Mouse (Mus musculus): Measurements from ENCODE around the gene Fgfbp3. TPM values are rescaled to one million over a fixed set of nuclear protein-coding genes. Genes with fewer than 3 reads are reported as not detected.

Gene Fgfbp3
- polyA plus RNA-seq, 1 experiment from 2014 or later = 5.5 TPM

DNA sequence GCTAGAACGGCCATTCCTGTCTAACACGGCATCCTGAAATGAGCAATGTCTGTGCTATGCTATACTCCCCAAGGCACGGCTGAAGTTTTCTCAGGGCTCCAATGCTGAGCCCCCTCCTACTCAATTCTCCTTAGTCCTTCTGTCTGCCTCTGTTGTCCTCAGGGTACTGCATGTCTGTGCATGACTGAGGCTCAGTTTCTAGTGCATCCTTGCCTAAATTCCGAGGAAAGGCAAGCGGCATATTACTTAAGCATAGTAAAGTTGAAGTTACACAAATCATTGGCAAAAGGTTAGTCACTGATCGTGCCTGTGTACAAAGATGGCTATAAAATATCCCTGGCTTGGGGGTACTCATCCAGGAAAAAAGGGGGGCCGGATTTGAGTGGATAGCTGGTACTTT lies 6.4 kb downstream of the Fgfbp3 start:
- Histone ChIP-seq H3K4me1 (ENCODE audit: insufficient read depth) (no peaks in the 10 kb centered on the region), H3K27me3 (ENCODE audit: insufficient read depth, low read length) (no peaks in the 10 kb centered on the region), H3K4me3 (ENCODE audit: low read depth, low read length) (no peak overlapping the region), H3K36me3 (ENCODE audit: insufficient read depth) (no peaks in the 10 kb centered on the region), H3K4me2 (no peak overlapping the region), H3K9ac (no peak overlapping the region), H3K27ac (ENCODE audit: low read depth) (no peak overlapping the region), H3K9me3 (ENCODE audit: low read depth, low read length) (no peaks in the 10 kb centered on the region)
- 76% methylated on average over 7 of the region's 7 CpGs for WGBS
- TF ChIP-seq CTCF (IDR thresholded peaks at IDR 0.05; ENCODE audit: low read depth) = no peak
- DNase-seq (no peak), ATAC-seq (ENCODE audit: insufficient read depth) (no peak)

DNA sequence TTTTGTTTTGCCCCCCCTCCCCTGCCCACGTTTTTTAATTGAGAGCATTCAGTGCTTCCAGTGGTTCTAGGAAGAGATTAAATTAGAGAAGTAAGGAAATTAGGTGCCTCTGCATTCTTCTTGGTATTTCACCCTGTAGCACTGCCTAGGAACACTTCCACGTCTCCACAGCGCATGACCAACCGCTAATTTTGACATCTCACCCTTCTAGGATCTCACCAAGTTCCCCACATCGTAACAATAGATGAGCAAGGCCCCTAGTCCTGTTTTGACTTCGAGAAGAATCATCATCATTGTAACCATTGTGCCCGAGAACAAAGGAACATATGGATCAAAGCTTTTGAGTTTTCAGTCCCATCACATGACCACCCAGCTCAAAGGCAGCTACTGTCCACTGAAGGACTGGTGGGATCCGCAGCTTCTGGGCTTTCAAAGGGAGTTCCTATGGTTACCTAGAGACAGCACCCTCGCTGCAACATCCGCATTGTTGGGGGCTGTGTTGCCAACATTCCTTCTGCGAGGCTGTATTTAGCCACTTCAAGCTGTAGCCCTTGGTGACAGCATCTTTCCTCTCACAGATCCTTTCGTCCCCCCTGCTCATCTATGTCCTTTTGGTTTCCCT lies 8.9 kb downstream of the Fgfbp3 start:
- no peak for TF ChIP-seq CTCF (IDR thresholded peaks at IDR 0.05; ENCODE audit: low read depth)
- H3K27me3 ChIP-seq (ENCODE audit: insufficient read depth, low read length) = no peaks in the 10 kb centered on the region
- 44% methylated on average over 12 of the region's 12 CpGs for WGBS
- no peak overlapping the region for H3K4me3 ChIP-seq (ENCODE audit: low read depth, low read length)
- no peak for DNase-seq
- no peak for ATAC-seq (ENCODE audit: insufficient read depth)
- no peak overlapping the region for H3K4me2 ChIP-seq
- H3K36me3 ChIP-seq (ENCODE audit: insufficient read depth) = no peaks in the 10 kb centered on the region
- no peaks in the 10 kb centered on the region for H3K9me3 ChIP-seq (ENCODE audit: low read depth, low read length)
- no peaks in the 10 kb centered on the region for H3K4me1 ChIP-seq (ENCODE audit: insufficient read depth)
- no peak overlapping the region for H3K9ac ChIP-seq
- H3K27ac ChIP-seq (ENCODE audit: low read depth) = no peak overlapping the region

DNA sequence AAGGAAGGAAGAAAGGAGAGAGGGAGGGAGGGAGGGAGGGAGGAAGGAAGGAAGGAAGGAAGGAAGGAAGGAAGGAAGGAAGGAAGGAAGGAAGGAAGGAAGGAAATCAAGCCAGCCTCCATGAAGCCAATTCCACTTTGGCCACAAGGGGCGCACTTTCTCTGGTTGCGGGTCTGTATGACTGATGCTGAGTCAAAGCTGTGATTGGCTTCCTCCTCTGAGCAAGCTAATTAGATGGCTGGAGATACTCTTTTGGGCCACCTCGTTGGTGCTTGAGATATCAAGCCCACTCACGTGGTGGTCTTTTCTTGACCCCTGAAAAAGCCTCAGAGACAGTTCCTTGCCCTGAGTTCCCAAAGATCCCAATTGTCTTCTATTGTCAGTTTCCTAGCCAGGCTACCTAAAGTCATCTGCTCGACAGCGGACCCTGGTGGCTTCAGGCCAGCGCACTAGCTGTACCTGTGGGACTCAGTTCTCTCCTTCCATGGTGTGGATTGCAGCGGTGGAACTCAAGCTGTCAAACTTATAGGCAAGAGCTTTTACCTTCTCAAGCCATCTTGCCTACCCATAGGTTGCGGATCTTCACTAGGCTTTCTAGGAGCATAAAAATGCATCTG lies 9.6 kb downstream of the Fgfbp3 start:
- Histone ChIP-seq H3K4me1 (ENCODE audit: insufficient read depth) (no peaks in the 10 kb centered on the region), H3K27ac (ENCODE audit: low read depth) (no peak overlapping the region), H3K4me3 (ENCODE audit: low read depth, low read length) (no peak overlapping the region), H3K9ac (no peak overlapping the region), H3K9me3 (ENCODE audit: low read depth, low read length) (no peaks in the 10 kb centered on the region), H3K36me3 (ENCODE audit: insufficient read depth) (no peaks in the 10 kb centered on the region), H3K4me2 (no peak overlapping the region), H3K27me3 (ENCODE audit: insufficient read depth, low read length) (no peaks in the 10 kb centered on the region)
- peak; percentile 76 for TF ChIP-seq CTCF (IDR thresholded peaks at IDR 0.05; ENCODE audit: low read depth)
- DNase-seq = peak; percentile 83
- WGBS = 18% methylated on average over 9 of the region's 9 CpGs
- no peak for ATAC-seq (ENCODE audit: insufficient read depth)

DNA sequence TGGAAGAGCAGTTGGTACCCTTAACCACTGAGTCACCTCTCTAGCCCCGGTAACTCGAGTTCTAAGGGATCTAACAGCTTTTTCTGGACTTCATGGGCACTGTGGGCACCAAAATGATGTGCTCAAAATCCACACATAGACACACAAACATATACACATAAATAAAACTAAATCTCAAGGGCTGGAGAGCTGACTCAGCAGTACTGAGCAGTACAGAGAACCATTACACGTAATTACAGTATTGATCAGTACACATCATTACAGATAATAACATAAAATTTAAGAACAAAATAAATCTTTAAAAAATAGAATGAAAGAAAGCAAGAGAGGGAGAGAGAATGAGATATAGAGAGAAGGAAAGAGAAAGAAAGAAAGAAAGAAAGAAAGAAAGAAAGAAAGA lies 10.3 kb downstream of the Fgfbp3 start:
- no peak for DNase-seq
- Histone ChIP-seq H3K27ac (ENCODE audit: low read depth) (no peak overlapping the region), H3K9me3 (ENCODE audit: low read depth, low read length) (no peaks in the 10 kb centered on the region), H3K36me3 (ENCODE audit: insufficient read depth) (no peaks in the 10 kb centered on the region), H3K4me3 (ENCODE audit: low read depth, low read length) (no peak overlapping the region), H3K4me1 (ENCODE audit: insufficient read depth) (no peaks in the 10 kb centered on the region), H3K27me3 (ENCODE audit: insufficient read depth, low read length) (no peaks in the 10 kb centered on the region), H3K4me2 (no peak overlapping the region), H3K9ac (no peak overlapping the region)
- no peak for ATAC-seq (ENCODE audit: insufficient read depth)
- no peak for TF ChIP-seq CTCF (IDR thresholded peaks at IDR 0.05; ENCODE audit: low read depth)
- WGBS = 77% methylated on average over 3 of the region's 3 CpGs

DNA sequence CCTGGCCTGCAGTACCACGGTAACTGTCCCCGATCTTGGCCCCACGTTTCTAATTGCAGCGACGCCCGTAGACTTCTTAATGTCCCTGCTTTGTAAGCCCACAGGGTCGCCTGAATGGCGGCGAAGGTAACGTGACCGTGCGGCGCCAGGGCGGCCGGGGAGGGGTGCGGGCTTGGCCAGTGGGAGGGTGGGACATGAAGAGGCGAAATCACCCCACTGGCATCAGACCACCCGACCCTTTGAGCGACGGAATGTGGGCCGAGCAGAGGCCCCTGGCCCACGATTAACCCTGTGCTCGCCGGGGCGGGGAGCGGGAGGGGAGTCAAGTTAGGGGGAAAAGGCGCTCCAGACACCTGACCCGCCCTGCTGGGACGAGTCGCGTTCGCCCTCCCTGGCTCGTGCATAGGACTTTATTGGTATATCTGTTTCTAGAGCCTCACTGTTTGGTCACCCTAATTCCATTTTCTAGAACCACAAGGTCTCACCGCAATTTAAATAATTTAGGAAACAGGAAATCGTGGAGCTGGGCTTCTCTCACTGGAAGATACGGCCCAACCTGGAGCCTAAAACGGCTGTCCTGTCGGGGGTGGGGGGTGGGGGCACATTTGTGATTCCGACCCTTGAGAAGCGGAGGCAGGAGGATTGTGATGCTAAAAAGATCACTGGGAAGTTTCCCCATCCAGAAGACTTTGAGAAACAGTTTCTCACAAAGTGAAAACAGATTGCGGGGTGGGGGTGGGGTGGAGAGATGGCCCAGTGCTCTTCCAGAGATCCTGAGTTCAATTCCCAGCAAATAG lies 15.0 kb downstream of the Fgfbp3 start:
- H3K4me2 ChIP-seq = peak overlapping the region; percentile 93
- DNase-seq = peak; percentile 62
- no peak for TF ChIP-seq CTCF (IDR thresholded peaks at IDR 0.05; ENCODE audit: low read depth)
- WGBS = 2% methylated on average over 41 of the region's 41 CpGs
- H3K9me3 ChIP-seq (ENCODE audit: low read depth, low read length) = no peaks in the 10 kb centered on the region
- ATAC-seq (ENCODE audit: insufficient read depth) = peak; percentile 85; the same call in 1 of the 2 replicates
- H3K4me1 ChIP-seq (ENCODE audit: insufficient read depth) = no peaks in the 10 kb centered on the region
- no peaks in the 10 kb centered on the region for H3K36me3 ChIP-seq (ENCODE audit: insufficient read depth)
- peak overlapping the region; percentile 71 for H3K9ac ChIP-seq
- peak overlapping the region; percentile 58; the same call in 1 of the 2 replicates for H3K27ac ChIP-seq (ENCODE audit: low read depth)
- no peaks in the 10 kb centered on the region for H3K27me3 ChIP-seq (ENCODE audit: insufficient read depth, low read length)
- H3K4me3 ChIP-seq (ENCODE audit: low read depth, low read length) = peak overlapping the region; percentile 59

DNA sequence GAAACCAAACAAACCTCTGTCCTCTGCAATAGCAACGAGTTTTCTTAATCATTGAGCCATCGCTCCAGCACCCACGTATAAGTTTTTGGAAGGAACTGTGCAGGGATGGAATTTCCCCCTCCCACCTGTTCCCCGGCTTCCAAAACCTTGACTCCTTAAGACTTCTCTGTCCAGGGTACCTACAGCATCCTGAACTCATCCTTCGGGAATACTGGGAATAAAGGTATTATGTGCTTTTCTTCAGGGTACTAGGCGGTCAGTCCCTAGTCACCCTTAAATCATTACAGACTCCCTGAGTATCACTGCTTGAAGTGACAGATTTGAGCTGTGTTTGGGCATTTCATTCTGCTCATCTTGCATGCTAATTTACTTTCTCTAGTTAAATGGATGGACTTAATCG lies 16.0 kb downstream of the Fgfbp3 start:
- Histone ChIP-seq H3K9ac (no peak overlapping the region), H3K4me3 (ENCODE audit: low read depth, low read length) (no peak overlapping the region; the same call in 1 of the 2 replicates)

DNA sequence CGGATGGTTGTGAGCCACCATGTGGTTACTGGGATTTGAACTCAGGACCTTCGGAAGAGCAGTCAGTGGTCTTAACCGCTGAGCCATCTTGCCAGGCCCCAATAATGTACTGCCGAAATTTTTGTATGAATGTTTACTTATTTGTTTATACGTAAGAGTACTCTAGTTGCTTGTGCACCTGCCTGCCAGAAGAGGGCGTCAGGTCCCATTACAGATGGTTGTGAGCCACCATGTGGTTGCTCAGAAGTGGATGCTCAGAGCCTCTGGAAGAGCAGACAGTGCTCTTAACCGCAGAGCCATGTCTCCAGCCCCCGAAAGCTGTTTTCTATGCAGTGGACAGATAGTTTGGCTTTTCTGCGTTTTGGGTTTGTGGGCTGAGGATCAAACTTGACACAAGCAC lies 21.6 kb downstream of the Fgfbp3 start:
- H3K4me2 ChIP-seq = no peak overlapping the region
- peak; percentile 67 for TF ChIP-seq CTCF (IDR thresholded peaks at IDR 0.05; ENCODE audit: low read depth)
- 52% methylated on average over 9 of the region's 9 CpGs for WGBS
- no peak for ATAC-seq (ENCODE audit: insufficient read depth)
- peaks cover 20% of the 10 kb centered on the region for H3K36me3 ChIP-seq (ENCODE audit: insufficient read depth)
- no peak overlapping the region for H3K27ac ChIP-seq (ENCODE audit: low read depth)
- no peak overlapping the region for H3K9ac ChIP-seq
- no peaks in the 10 kb centered on the region for H3K4me1 ChIP-seq (ENCODE audit: insufficient read depth)
- DNase-seq = peak; percentile 68
- H3K9me3 ChIP-seq (ENCODE audit: low read depth, low read length) = no peaks in the 10 kb centered on the region
- H3K27me3 ChIP-seq (ENCODE audit: insufficient read depth, low read length) = no peaks in the 10 kb centered on the region
- no peak overlapping the region for H3K4me3 ChIP-seq (ENCODE audit: low read depth, low read length)

More for the DNA sequence above, 16.0 kb downstream of the Fgfbp3 start:
- whole genome bisulfite sequencing = 38% methylated on average over 7 of the region's 7 CpGs
- no peaks in the 10 kb centered on the region for H3K36me3 ChIP-seq (ENCODE audit: insufficient read depth)
- TF ChIP-seq CTCF (IDR thresholded peaks at IDR 0.05; ENCODE audit: low read depth) = no peak
- ATAC-seq (ENCODE audit: insufficient read depth) (no peak), DNase-seq (no peak)
- H3K4me1 ChIP-seq (ENCODE audit: insufficient read depth) = no peaks in the 10 kb centered on the region
- no peaks in the 10 kb centered on the region for H3K27me3 ChIP-seq (ENCODE audit: insufficient read depth, low read length)
- no peaks in the 10 kb centered on the region for H3K9me3 ChIP-seq (ENCODE audit: low read depth, low read length)
- peak overlapping the region; percentile 93 for H3K4me2 ChIP-seq
- H3K27ac ChIP-seq (ENCODE audit: low read depth) = no peak overlapping the region

Data from lung, embryonic 14.5 days (tissue).